Mouse (Mus musculus): ENCODE results near the gene Ifna12.
"Not testable (repeated sequence)": the region's sequence is repeated elsewhere in the genome, so short reads cannot be mapped to it uniquely, and the experiment has no call there.

Gene Ifna12

DNA sequence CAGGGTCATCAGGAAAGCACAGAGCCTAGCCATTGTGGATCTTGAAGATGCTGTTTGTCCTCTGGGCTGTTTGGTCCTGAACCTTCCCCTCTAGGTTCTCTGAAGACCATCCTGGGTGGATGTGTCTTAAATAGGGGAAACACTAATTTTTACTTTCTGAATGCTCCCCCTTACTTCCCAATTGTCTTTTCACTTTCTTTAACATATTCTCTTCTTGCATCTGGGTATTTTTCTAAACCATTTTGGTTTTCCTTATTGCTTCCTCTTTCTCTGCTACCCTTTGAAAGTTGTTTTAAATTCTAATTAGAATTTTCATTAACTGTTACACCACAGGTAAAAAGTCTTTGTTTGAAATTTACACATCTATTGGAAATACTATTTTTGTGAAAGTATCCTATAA is at the start of gene Ifna12:
Ifna12 (minus strand) TSS at position 101 of the 400 bp plus-strand sequence.
- DNase-seq (ENCODE audit: low spot score in 2 of 2): no peak

DNA sequence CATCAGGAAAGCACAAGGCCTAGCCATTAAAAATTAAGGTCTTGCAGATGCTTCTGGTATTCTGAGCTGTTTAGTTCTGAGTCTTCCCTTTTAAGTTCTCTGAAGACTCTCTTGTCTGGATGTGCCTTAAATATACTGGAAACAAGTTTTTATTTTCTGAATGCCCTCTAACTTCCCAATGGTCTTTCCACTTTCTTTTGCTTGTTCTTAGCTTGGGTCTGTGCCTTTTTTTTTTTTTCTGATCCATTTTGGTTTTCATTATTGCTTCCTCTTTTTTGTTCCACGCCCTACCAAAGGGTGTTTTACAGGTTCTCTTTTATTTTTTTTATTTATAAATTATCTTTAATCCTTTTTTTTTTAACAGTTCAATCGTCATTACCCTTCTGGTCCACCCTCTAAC is 41.2 kb upstream of the Ifna12 start, which contains the start of gene Ifna13:
Ifna13 (minus strand) TSS at position 101 of the 400 bp plus-strand sequence.
- no peak for DNase-seq (ENCODE audit: low spot score in 2 of 2)

DNA sequence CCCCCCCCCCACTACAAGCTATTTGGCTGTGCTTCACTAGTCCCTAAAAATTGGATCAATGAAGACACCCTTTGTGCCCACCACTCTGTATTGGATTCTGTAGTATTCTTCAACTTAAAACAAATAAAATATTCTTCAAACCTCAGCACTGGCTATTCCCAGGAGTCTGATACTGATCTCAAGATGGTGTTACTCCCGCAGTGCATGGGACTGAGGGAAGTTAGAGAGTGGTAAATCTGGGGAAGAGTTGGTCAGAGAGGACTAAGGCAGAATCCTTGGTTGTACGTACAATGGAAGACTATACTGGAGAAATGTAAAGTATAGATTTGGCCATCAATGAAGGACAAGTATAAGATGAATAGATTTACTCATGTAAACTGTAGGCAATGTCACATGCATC is 39.4 kb upstream of the Ifna12 start:
- no peak for DNase-seq (ENCODE audit: low spot score in 2 of 2)

DNA sequence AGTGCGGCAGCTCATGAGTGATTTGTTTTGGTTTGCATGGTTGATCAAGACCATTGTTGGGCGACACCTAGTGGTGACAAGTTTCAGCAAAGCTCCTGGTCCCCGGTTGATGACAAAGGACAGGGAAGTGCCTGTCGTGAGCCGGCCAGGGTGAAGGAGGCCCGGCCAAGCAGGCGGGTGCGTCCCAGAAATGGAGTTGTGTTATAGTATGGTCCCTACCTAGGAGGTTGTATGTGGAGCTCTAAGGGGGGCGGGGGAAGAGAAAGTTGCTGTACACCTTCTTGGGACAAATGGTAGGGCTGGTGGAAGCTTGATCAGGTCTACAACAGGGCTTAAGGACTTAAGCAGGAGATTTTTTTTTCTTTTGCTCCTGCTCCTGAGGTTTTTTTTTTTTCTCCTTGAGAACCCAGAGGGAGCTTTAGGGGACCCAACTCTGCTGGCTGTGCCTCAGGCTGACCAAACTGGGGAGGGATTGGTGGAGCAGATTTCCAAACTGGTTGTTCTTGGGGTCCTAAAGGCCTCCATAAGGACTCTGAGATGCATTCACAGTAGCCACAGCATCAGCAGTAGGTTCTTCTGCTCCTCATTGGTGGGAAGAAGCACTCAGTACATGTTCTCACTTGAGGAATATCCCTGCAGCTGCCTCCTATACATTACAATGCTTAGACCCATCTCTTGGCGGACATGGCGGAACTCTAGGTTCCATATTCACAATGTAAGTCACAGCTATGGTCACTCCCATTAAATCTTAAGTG is 38.1 kb upstream of the Ifna12 start:
- DNase-seq (ENCODE audit: low spot score in 2 of 2): peak; percentile 70 to 91

DNA sequence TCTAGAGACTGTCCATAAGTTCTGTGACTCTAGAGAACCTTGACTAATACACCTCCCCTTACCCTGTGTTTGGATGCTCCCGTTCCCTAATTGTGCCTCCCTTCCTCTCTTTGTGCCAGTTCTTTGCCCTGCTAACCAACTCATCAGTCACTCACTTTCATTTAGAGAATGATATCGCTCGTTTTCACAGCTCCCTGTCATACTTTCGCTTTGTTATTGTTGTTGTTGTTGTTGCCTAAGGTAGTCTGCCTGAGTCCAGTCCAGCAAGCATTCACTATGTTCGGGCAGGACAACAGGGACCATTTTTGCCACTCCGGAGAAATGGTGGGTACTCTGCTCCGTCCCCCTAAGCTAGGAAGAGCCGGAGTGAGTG is 37.5 kb upstream of the Ifna12 start:
- DNase-seq (ENCODE audit: low spot score in 2 of 2): no peak

DNA sequence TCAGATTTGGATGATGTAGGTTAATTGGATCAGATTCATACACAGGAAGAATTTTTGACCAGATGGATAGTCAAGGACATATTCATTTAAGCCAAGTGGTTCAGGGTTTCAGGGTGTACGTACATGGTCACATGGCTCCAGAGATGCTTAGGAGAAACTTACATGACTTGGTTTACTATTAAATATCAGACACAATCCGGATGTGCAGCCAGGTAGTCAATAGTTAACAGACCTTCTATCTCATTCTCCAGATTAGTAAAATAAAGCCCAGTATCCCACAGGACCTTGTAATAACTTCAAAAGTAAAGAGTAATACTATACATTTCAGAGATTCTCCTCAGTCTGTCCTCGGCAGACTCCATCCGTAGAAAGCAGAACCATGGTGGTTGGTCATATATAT is 31.1 kb upstream of the Ifna12 start, which contains the start of gene C87499:
C87499 (minus strand) TSS at position 101 of the 400 bp plus-strand sequence.
- DNase-seq (ENCODE audit: low spot score in 2 of 2): no peak

DNA sequence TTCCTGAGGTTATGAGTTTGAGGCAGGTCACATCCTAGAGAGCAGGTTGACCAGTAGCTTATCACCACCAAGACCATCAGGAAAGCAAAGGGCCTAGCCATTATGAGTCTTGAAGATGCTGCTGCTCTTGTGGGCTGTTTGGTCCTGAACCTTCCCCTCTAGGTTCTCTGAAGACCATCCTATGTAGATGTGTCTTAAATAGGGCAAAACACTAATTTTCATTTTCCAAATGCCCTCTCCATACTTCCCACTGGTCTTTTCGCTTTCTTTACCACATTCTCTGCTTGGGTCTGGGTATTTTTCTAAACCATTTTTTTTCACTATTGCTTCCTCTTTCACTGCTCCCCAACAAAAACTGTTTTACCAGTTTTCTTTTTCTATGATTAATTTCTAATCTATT is 10.9 kb downstream of the Ifna12 start, which contains the start of gene Ifna9:
Ifna9 (minus strand) TSS at position 101 of the 400 bp plus-strand sequence.
- DNase-seq (ENCODE audit: low spot score in 2 of 2): no peak

DNA sequence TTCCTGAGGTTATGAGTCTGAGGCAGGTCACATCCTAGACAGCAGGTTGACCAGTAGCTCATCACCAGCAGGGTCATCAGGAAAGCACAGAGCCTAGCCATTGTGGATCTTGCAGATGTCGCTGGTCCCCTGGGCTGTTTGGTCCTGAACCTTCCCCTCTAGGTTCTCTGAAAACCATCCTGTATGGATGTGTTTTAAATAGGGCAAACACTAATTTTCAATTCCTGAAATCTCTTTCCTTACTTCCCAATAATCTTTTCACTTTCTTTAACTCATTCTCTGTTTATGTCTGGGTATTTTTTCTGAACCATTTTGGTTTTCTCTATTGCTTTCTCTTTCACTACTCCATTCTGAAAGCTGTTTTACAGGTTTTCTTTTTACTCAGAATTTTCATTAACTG is 31.5 kb downstream of the Ifna12 start, which contains the start of gene Ifna14:
Ifna14 (minus strand) TSS at position 101 of the 400 bp plus-strand sequence.
- no peak for DNase-seq (ENCODE audit: low spot score in 2 of 2)

DNA sequence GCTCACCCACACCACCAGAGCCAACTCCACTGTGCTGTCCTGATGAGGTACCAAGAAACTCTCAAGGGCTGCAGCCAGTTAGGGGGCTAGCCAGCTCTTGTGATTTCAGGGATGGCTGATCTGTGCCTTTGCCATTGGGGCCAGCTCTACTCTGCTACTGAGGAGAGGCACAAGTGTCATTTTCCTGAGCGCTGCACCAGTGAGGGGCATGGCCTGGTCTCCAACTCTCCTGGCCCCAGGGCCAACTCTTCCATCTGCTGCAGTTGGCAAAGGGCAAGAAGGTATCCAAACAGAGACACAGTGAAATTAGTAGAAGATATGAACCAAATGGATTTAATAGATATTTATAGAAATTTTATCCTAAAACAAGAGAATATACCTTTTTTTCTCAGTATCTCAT is 41.4 kb downstream of the Ifna12 start:
- no peak for DNase-seq (ENCODE audit: low spot score in 2 of 2)

DNA sequence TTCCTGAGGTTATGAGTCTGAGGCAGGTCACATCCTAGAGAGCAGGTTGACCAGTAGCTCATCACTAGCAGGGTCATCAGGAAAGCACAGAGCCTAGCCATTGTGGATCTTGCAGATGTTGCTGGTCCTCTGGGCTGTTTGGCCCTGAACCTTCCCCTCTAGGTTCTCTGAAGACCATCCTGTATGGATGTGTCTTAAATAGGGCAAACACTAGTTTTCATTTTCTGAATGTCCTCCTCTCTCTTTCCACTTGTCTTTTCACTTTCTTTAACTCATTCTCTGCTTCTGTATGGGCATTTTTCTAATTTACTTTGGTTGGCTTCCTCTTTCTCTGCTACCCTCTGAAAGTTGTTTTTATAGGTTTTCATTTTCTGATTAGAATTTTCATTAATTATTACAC is 45.0 kb downstream of the Ifna12 start, which contains the start of gene Ifna15:
Ifna15 (minus strand) TSS at position 101 of the 400 bp plus-strand sequence.
- not testable (repeated sequence) for DNase-seq (ENCODE audit: low spot score in 2 of 2)
